Mouse (Mus musculus) ES-E14 (cell line): ENCODE measurements around the gene Wdr73. TPM values are rescaled to one million over a fixed set of nuclear protein-coding genes. Genes with fewer than 3 reads are reported as not detected.
A peak's percentile ranks its signal among the peaks of the same experiment; 100 is the strongest.

Experiments
- DNase-seq: peaks from one replicate; pipeline ENCODE4 v3.0.0-alpha.2; 2013; ENCODE audit warnings: low read depth, low spot score
- H3K27ac ChIP-seq: 2 replicates; pipeline ENCODE4 v1.5.1; 2012; ENCODE audit warnings: low read depth, mild to moderate bottlenecking, low read length, moderate library complexity, mixed read lengths; ENCODE audit not compliant: poor library complexity, insufficient read depth, severe bottlenecking
- H3K36me3 ChIP-seq: 2 replicates; pipeline ENCODE4 v1.6.1; 2012; ENCODE audit warnings: mild to moderate bottlenecking, low read length, moderate library complexity, mixed read lengths; ENCODE audit not compliant: control insufficient read depth, poor library complexity, insufficient read depth, severe bottlenecking
- H3K4me1 ChIP-seq, 2 experiments: fragments of 150-350 bp in 1 of 2; sonication (generic) in 1 of 2; 2 replicates each; pipeline ENCODE4 v1.6.1; 2012; ENCODE audit warnings: low read length in 2 of 2, mild to moderate bottlenecking in 1 of 2, mixed read lengths in 1 of 2; ENCODE audit not compliant: control insufficient read depth in 2 of 2, insufficient read depth in 2 of 2, poor library complexity in 1 of 2
- H3K4me3 ChIP-seq, 2 experiments: fragments of 150-350 bp in 1 of 2; sonication (generic) in 1 of 2; 2 replicates each; pipeline ENCODE4 v1.5.1; 2012; ENCODE audit warnings: low read length in 2 of 2, low read depth in 1 of 2, mild to moderate bottlenecking in 1 of 2, mixed read lengths in 1 of 2; ENCODE audit not compliant: insufficient read depth in 1 of 2, poor library complexity in 1 of 2, severe bottlenecking in 1 of 2
- H3K9ac ChIP-seq: 2 replicates; pipeline ENCODE4 v1.6.1; 2012; ENCODE audit warnings: low read depth, mild to moderate bottlenecking, low read length, mixed read lengths; ENCODE audit not compliant: poor library complexity, insufficient read depth, severe bottlenecking
- H3K9me3 ChIP-seq: fragments of 150-350 bp; sonication (generic); 2 replicates; pipeline ENCODE4 v1.6.1; 2012; ENCODE audit warnings: low read depth, mild to moderate bottlenecking, low read length; ENCODE audit not compliant: control insufficient read depth, insufficient read depth
- CHD2 ChIP-seq: IDR thresholded peaks from 2 replicates; pipeline ENCODE4 v1.6.1; 2014; ENCODE audit warnings: mild to moderate bottlenecking, low read depth, low read length, inconsistent platforms
- HCFC1 ChIP-seq: IDR thresholded peaks from 2 replicates; pipeline ENCODE4 v1.6.1; 2012; ENCODE audit warnings: low read length, inconsistent platforms, borderline replicate concordance; ENCODE audit not compliant: insufficient read depth
- MAFK ChIP-seq: IDR thresholded peaks from 2 replicates; pipeline ENCODE4 v1.6.1; 2014; ENCODE audit warnings: mild to moderate bottlenecking, low read depth, low read length, inconsistent platforms; ENCODE audit not compliant: insufficient read depth
- ZC3H11A ChIP-seq: IDR thresholded peaks from 2 replicates; pipeline ENCODE4 v1.6.1; 2012; ENCODE audit warnings: low read depth, mild to moderate bottlenecking, inconsistent platforms, low read length, borderline replicate concordance
- ZNF384 ChIP-seq: IDR thresholded peaks from 2 replicates; pipeline ENCODE4 v1.6.1; 2012; ENCODE audit warnings: low read depth, low read length, inconsistent platforms
- in situ Hi-C, 2 experiments: fragments of 600-800 bp; cut with MboI; formaldehyde crosslinking; loops; one replicate each; pipeline ENCODE4 v1.15.1; 2025; ENCODE audit warnings: low sequenced_read_pairs in 2 of 2, inconsistent platforms in 1 of 2; ENCODE audit not compliant: unreplicated experiment in 2 of 2
- total RNA-seq: library from RNA; depleted of rRNA; stranded (reverse); fragments of 300-350 nt; gene quantifications from 2 replicates; pipeline ENCODE4 v1.2.3, GENCODE M21; 2012

Gene Wdr73
- total RNA-seq, 1 experiment = 38.2 TPM

- peaks cover 2% of the 10 kb centered on the region in 2 experiments; a peak in 2 of 4 replicates for H3K4me1 ChIP-seq
- in situ Hi-C loops = loop anchor here (10.0 kb wide), 1 partner anchor 115 kb away; no protein-coding TSS in a partner anchor
- H3K9me3 ChIP-seq = no peaks in the 10 kb centered on the region
- H3K27ac ChIP-seq = no peak overlapping the region
- H3K9ac ChIP-seq = no peak overlapping the region
- DNase-seq = no peak
- TF ChIP-seq CHD2 (no peak), ZC3H11A (peak; percentile 89), HCFC1 (no peak), MAFK (no peak)
- H3K4me3 ChIP-seq = no peak overlapping the region
- H3K36me3 ChIP-seq = no peaks in the 10 kb centered on the region
Measured at GRCm38 (mm10) chr7:80849710-80850109, 51.4 kb downstream of the Wdr73 start.

DNA sequence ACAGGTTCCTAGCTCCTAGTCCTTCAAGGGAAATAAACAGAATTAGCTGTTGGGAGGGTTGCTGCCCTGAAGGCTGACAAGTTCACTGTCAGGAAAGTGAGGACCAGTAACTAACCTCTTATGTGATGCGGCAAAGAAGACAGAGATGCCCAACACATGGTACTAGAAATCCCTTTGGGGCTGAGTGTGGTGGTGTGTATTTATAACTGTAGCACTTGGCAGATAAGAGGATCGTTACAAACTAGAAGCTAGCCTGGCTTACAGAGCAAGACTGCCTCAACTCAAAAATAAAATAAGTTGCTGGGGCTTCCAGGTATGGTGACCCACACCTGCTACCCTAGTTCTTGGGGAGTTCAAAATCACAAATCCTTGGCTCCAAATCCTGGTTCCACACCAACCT lies 51.8 kb downstream of the Wdr73 start:
- Histone ChIP-seq H3K4me3 (no peak overlapping the region), H3K36me3 (no peaks in the 10 kb centered on the region), H3K27ac (no peak overlapping the region), H3K9me3 (no peaks in the 10 kb centered on the region), H3K9ac (no peak overlapping the region), H3K4me1 (peaks cover 4 to 5% of the 10 kb centered on the region in 2 experiments; a peak in 2 of 4 replicates)
- in situ Hi-C loops = loop anchor here in 1 of 2 experiments (10.0 kb wide), 1 partner anchor 114 kb away; no protein-coding TSS in a partner anchor
- no peak for DNase-seq
- TF ChIP-seq ZNF384 = no peak
- TF ChIP-seq ZC3H11A = no peak
- TF ChIP-seq HCFC1 = no peak
- no peak for TF ChIP-seq CHD2
- no peak for TF ChIP-seq MAFK

DNA sequence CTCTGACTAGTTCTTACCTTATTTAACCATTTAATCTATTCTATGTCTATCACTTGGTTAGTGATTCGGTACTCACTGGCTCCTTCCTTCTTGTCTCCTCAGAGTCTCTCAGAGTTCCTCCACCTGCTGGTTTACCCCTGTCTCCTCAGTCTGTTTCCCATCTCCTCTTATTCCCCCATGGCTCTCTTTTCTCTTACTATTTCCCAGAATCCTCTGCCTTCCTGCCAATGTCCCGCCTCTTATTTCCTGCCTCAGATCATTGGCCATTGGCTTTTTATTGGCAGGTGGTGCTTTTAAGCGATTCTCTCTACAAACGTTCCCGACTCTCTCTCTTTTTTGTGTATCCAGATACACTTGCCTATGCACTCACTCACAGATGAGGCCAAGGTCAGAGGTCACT lies 54.4 kb downstream of the Wdr73 start:
- no peak for DNase-seq
- no peak; the same call in 1 of the 2 replicates for TF ChIP-seq HCFC1
- no peak for TF ChIP-seq MAFK
- no peak for TF ChIP-seq ZC3H11A
- Histone ChIP-seq H3K4me3 (peak overlapping the region; percentile 68 to 70), H3K4me1 (peaks cover 8 to 13% of the 10 kb centered on the region in 2 experiments; a peak in 3 of 4 replicates), H3K9me3 (no peaks in the 10 kb centered on the region), H3K9ac (peak overlapping the region; percentile 84; the same call in 1 of the 2 replicates), H3K27ac (peak overlapping the region; percentile 34; the same call in 1 of the 2 replicates), H3K36me3 (no peaks in the 10 kb centered on the region)
- in situ Hi-C loops = loop anchor here in 1 of 2 experiments (10.0 kb wide), 1 partner anchor 112 kb away; no protein-coding TSS in a partner anchor

DNA sequence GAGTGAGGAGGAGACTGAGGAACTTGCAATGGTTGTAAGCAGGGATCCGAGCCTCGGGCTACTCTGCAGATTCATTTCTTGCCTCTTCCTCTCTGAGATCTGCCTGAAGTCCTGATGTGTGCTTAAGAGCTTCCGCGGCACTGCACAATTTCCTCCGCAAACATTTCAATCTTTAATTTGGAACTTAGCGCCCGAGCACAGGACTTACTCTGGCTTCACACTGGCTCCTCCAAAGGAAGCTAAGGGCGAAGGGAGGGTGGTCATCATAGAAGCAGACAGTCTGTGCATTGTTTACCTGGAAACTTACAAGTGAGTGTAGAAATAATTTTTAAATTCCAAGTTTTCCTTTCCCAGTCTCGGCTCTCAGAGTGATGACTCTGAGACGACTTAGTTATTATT lies 54.8 kb downstream of the Wdr73 start:
- Histone ChIP-seq H3K36me3 (no peaks in the 10 kb centered on the region), H3K4me3 (peak overlapping the region; percentile 68 to 70), H3K9ac (peak overlapping the region; percentile 84), H3K4me1 (peaks cover 8 to 13% of the 10 kb centered on the region in 2 experiments; a peak in 3 of 4 replicates), H3K27ac (peak overlapping the region; percentile 34), H3K9me3 (no peaks in the 10 kb centered on the region)
- no peak for TF ChIP-seq MAFK
- TF ChIP-seq CHD2 = no peak
- no peak for TF ChIP-seq ZC3H11A
- no peak for TF ChIP-seq HCFC1
- no peak for TF ChIP-seq ZNF384
- DNase-seq = no peak
- in situ Hi-C loops = loop anchor here in 1 of 2 experiments (10.0 kb wide), 1 partner anchor 111 kb away; no protein-coding TSS in a partner anchor
